Mouse (Mus musculus) liver, embryonic 16.5 days (tissue): Measurements from ENCODE around the gene Hlcs. TPM values are rescaled to one million over a fixed set of nuclear protein-coding genes. Genes with fewer than 3 reads are reported as not detected.

Experiments used
- ATAC-seq: fragments of 200-750 bp; cut with Nextera tagmentation; 2 replicates; pipeline ENCODE4 v1.8.0; 2017; ENCODE audit warnings: low read depth, mild to moderate bottlenecking, moderate number of reproducible peaks, moderate library complexity
- H3K27ac ChIP-seq: fragments of 300-500 bp; sonication (generic); 2 replicates; pipeline ENCODE4 v1.5.1; 2014; ENCODE audit warnings: mild to moderate bottlenecking, low read length
- H3K27me3 ChIP-seq: fragments of 300-500 bp; sonication (generic); 2 replicates; pipeline ENCODE4 v1.6.1; 2014; ENCODE audit warnings: low read depth, low read length, mixed read lengths; ENCODE audit not compliant: control insufficient read depth, insufficient read depth
- H3K36me3 ChIP-seq: fragments of 300-500 bp; sonication (generic); 2 replicates; pipeline ENCODE4 v1.6.1; 2014; ENCODE audit warnings: mild to moderate bottlenecking; ENCODE audit not compliant: control insufficient read depth, insufficient read depth
- H3K4me1 ChIP-seq: fragments of 300-500 bp; sonication (generic); 2 replicates; pipeline ENCODE4 v1.6.1; 2014; ENCODE audit warnings: low read depth, low read length, mixed read lengths; ENCODE audit not compliant: control insufficient read depth
- H3K4me2 ChIP-seq: fragments of 300-500 bp; sonication (generic); 2 replicates; pipeline ENCODE4 v1.6.1; 2014; ENCODE audit warnings: low read depth, low read length, mixed read lengths
- H3K4me3 ChIP-seq: fragments of 300-500 bp; sonication (generic); 2 replicates; pipeline ENCODE4 v1.5.1; 2014; ENCODE audit warnings: low read depth, mild to moderate bottlenecking, low read length
- H3K9ac ChIP-seq: fragments of 300-500 bp; sonication (generic); 2 replicates; pipeline ENCODE4 v1.6.1; 2014; ENCODE audit warnings: low read depth, low read length
- H3K9me3 ChIP-seq: fragments of 300-500 bp; sonication (generic); replicated peaks from 2 replicates; pipeline ENCODE4 v1.6.1; 2016; ENCODE audit warnings: low read length; ENCODE audit not compliant: control insufficient read depth
- WGBS: fragments of 180-500 bp; shearing (Covaris S2); extraction: QIAGEN DNeasy Blood & Tissue Kit; methylation state at CpG from one replicate; pipeline ENCODE4 v1.1.7; 2014; ENCODE audit not compliant: insufficient replicate concordance; 5-methylcytosine and 5-hydroxymethylcytosine counted together
- polyA plus RNA-seq: library from polyadenylated mRNA; unstranded; fragments of >200 nt; fragmentation: Nextera tagmentation; extraction: Ambion mirVana; gene quantifications from 2 replicates; pipeline ENCODE4 v1.2.1, GENCODE M21; 2015

Gene Hlcs
- polyA plus RNA-seq, 1 experiment from 2014 or later, result 2.2 TPM

- no peak overlapping the region for H3K4me2 ChIP-seq
- ATAC-seq, result no peak
- H3K4me3 ChIP-seq, result no peak overlapping the region
- H3K36me3 ChIP-seq, result no peaks in the 10 kb centered on the region
- H3K4me1 ChIP-seq, result no peaks in the 10 kb centered on the region
- H3K27ac ChIP-seq, result no peak overlapping the region
- no peaks in the 10 kb centered on the region for H3K9me3 ChIP-seq
- H3K27me3 ChIP-seq, result peaks cover 88% of the 10 kb centered on the region
- 2% methylated on average over 48 of the region's 48 CpGs for WGBS
- H3K9ac ChIP-seq, result no peak overlapping the region
Measured at GRCm38 (mm10) chr16:94094251-94095108, 218.9 kb downstream of the Hlcs start.

- Histone ChIP-seq H3K27me3 (peaks cover 95% of the 10 kb centered on the region), H3K9me3 (no peaks in the 10 kb centered on the region), H3K4me2 (no peak overlapping the region), H3K9ac (no peak overlapping the region), H3K36me3 (no peaks in the 10 kb centered on the region), H3K4me1 (no peaks in the 10 kb centered on the region), H3K27ac (no peak overlapping the region), H3K4me3 (no peak overlapping the region)
- ATAC-seq, result no peak
- 2% methylated on average over 24 of the region's 24 CpGs for whole genome bisulfite sequencing
Measured at GRCm38 (mm10) chr16:94093151-94093863, 220.1 kb downstream of the Hlcs start.

GRCm38 (mm10) chr16:94092511-94093150, 220.7 kb downstream of the Hlcs start:
- no peaks in the 10 kb centered on the region for H3K4me1 ChIP-seq

GRCm38 (mm10) chr16:94088819-94089692, 224.3 kb downstream of the Hlcs start:
- 7% methylated on average over 14 of the region's 14 CpGs for WGBS
- H3K9ac ChIP-seq, result no peak overlapping the region
- no peak overlapping the region for H3K27ac ChIP-seq
- no peaks in the 10 kb centered on the region for H3K36me3 ChIP-seq
- no peak overlapping the region for H3K4me2 ChIP-seq
- H3K27me3 ChIP-seq, result peaks cover 98% of the 10 kb centered on the region
- H3K4me1 ChIP-seq, result peaks cover 2% of the 10 kb centered on the region
- H3K4me3 ChIP-seq, result no peak overlapping the region
- no peaks in the 10 kb centered on the region for H3K9me3 ChIP-seq
- no peak for ATAC-seq

More at GRCm38 (mm10) chr16:94092511-94093150, 220.7 kb downstream of the Hlcs start:
- Histone ChIP-seq H3K9ac (no peak overlapping the region), H3K27ac (no peak overlapping the region), H3K36me3 (no peaks in the 10 kb centered on the region), H3K27me3 (peaks cover 95% of the 10 kb centered on the region), H3K9me3 (no peaks in the 10 kb centered on the region), H3K4me3 (no peak overlapping the region), H3K4me2 (no peak overlapping the region)
- WGBS, result 3% methylated on average over 12 of the region's 12 CpGs
- no peak for ATAC-seq

- H3K9ac ChIP-seq, result no peak overlapping the region
- H3K27ac ChIP-seq, result no peak overlapping the region
- peaks cover 2% of the 10 kb centered on the region for H3K4me1 ChIP-seq
- no peaks in the 10 kb centered on the region for H3K9me3 ChIP-seq
- H3K27me3 ChIP-seq, result peaks cover 98% of the 10 kb centered on the region
- no peaks in the 10 kb centered on the region for H3K36me3 ChIP-seq
- 4% methylated on average over 11 of the region's 11 CpGs for WGBS
- H3K4me2 ChIP-seq, result no peak overlapping the region
- no peak for ATAC-seq
- H3K4me3 ChIP-seq, result no peak overlapping the region
Measured at GRCm38 (mm10) chr16:94088226-94088748, 225.1 kb downstream of the Hlcs start.

- 7% methylated on average over 16 of the region's 16 CpGs for WGBS
- no peak overlapping the region for H3K27ac ChIP-seq
- H3K36me3 ChIP-seq, result no peaks in the 10 kb centered on the region
- no peak overlapping the region for H3K4me3 ChIP-seq
- H3K9me3 ChIP-seq, result no peaks in the 10 kb centered on the region
- H3K4me1 ChIP-seq, result peaks cover 2% of the 10 kb centered on the region
- H3K4me2 ChIP-seq, result no peak overlapping the region
- H3K27me3 ChIP-seq, result peaks cover 98% of the 10 kb centered on the region
- H3K9ac ChIP-seq, result no peak overlapping the region
- ATAC-seq, result no peak
Measured at GRCm38 (mm10) chr16:94087570-94088225, 225.7 kb downstream of the Hlcs start.

- WGBS, result 2% methylated on average over 50 of the region's 50 CpGs
Measured at GRCm38 (mm10) chr16:94086701-94087569, 226.4 kb downstream of the Hlcs start.

More at GRCm38 (mm10) chr16:94086701-94087569, 226.4 kb downstream of the Hlcs start:
- ATAC-seq, result no peak
- Histone ChIP-seq H3K27ac (no peak overlapping the region), H3K4me1 (peaks cover 2% of the 10 kb centered on the region), H3K27me3 (peaks cover 98% of the 10 kb centered on the region), H3K4me3 (no peak overlapping the region), H3K4me2 (no peak overlapping the region), H3K9me3 (no peaks in the 10 kb centered on the region), H3K9ac (no peak overlapping the region), H3K36me3 (no peaks in the 10 kb centered on the region)
